Mouse (Mus musculus) right cerebral cortex, postnatal 25 days (tissue): ENCODE measurements around the gene Gm13178.

Source experiments
- DNase-seq: peaks from one replicate; pipeline ENCODE4 v3.0.0; 2022

Gene Gm13178

GRCm38 (mm10) chr4:144721304-144721703 lies at the start of gene Gm13178:
Gene Gm13178, minus strand, starts transcription at chr4:144721404.
- no peak for DNase-seq

- peak; percentile 6 for DNase-seq
Observed at GRCm38 (mm10) chr4:144765722-144766121, 44.5 kb upstream of the Gm13178 start.

- DNase-seq, result no peak
Observed at GRCm38 (mm10) chr4:144749139-144749538, 27.9 kb upstream of the Gm13178 start.

GRCm38 (mm10) chr4:144719691-144720090 lies 1.5 kb downstream of the Gm13178 start:
- DNase-seq, result no peak

GRCm38 (mm10) chr4:144718288-144718687 lies 2.9 kb downstream of the Gm13178 start:
- DNase-seq, result no peak

- no peak for DNase-seq
Observed at GRCm38 (mm10) chr4:144686268-144686667, 34.9 kb downstream of the Gm13178 start, which contains the start of gene Gm436. Gene Gm436, minus strand, starts transcription at chr4:144686368.
